Mouse (Mus musculus) lung, embryonic 14.5 days (tissue): ENCODE data around the gene Ldb2. TPM values are rescaled to one million over a fixed set of nuclear protein-coding genes. Genes with fewer than 3 reads are reported as not detected.
A peak's percentile ranks its signal among the peaks of the same experiment; 100 is the strongest.

Experiments used
- ATAC-seq: fragments of 200-750 bp; cut with Nextera tagmentation; 2 replicates; pipeline ENCODE4 v1.8.0; 2017; ENCODE audit warnings: mild to moderate bottlenecking, moderate TSS enrichment, moderate library complexity; ENCODE audit not compliant: insufficient read depth
- DNase-seq: peaks from one replicate; pipeline ENCODE4 v3.0.0-alpha.2; 2015
- H3K27ac ChIP-seq: fragments of 300-500 bp; sonication (generic); 2 replicates; pipeline ENCODE4 v1.5.1; 2014; ENCODE audit warnings: low read depth, mild to moderate bottlenecking, moderate library complexity
- H3K27me3 ChIP-seq: fragments of 300-500 bp; sonication (generic); 2 replicates; pipeline ENCODE4 v1.6.1; 2014; ENCODE audit warnings: low read length, control low read depth; ENCODE audit not compliant: insufficient read depth
- H3K36me3 ChIP-seq: fragments of 300-500 bp; sonication (generic); 2 replicates; pipeline ENCODE4 v1.6.1; 2014; ENCODE audit warnings: control low read depth; ENCODE audit not compliant: insufficient read depth
- H3K4me1 ChIP-seq: fragments of 300-500 bp; sonication (generic); 2 replicates; pipeline ENCODE4 v1.6.1; 2014; ENCODE audit warnings: antibody characterized with exemption, control low read depth; ENCODE audit not compliant: insufficient read depth
- H3K4me2 ChIP-seq: fragments of 300-500 bp; sonication (generic); 2 replicates; pipeline ENCODE4 v1.6.1; 2014; ENCODE audit warnings: mild to moderate bottlenecking
- H3K4me3 ChIP-seq: fragments of 300-500 bp; sonication (generic); 2 replicates; pipeline ENCODE4 v1.5.1; 2014; ENCODE audit warnings: low read depth, low read length
- H3K9ac ChIP-seq: fragments of 300-500 bp; sonication (generic); 2 replicates; pipeline ENCODE4 v1.6.1; 2014
- H3K9me3 ChIP-seq: fragments of 300-500 bp; sonication (generic); 2 replicates; pipeline ENCODE4 v1.6.1; 2016; ENCODE audit warnings: low read depth, low read length, control low read depth
- CTCF ChIP-seq: IDR thresholded peaks from 2 replicates; pipeline ENCODE4 v1.5.1; 2016; ENCODE audit warnings: antibody characterized with exemption, low read depth
- WGBS: fragments of 180-500 bp; shearing (Covaris S2); extraction: QIAGEN DNeasy Blood & Tissue Kit; methylation state at CpG from one replicate; pipeline ENCODE4 v1.1.7; 2014; 5-methylcytosine and 5-hydroxymethylcytosine counted together
- polyA plus RNA-seq: library from polyadenylated mRNA; unstranded; fragments of >200 nt; fragmentation: Nextera tagmentation; extraction: Ambion mirVana; gene quantifications from 2 replicates; pipeline ENCODE4 v1.2.1, GENCODE M21; 2014

Gene Ldb2
- polyA plus RNA-seq, 1 experiment from 2014 or later, result 50.6 TPM

DNA sequence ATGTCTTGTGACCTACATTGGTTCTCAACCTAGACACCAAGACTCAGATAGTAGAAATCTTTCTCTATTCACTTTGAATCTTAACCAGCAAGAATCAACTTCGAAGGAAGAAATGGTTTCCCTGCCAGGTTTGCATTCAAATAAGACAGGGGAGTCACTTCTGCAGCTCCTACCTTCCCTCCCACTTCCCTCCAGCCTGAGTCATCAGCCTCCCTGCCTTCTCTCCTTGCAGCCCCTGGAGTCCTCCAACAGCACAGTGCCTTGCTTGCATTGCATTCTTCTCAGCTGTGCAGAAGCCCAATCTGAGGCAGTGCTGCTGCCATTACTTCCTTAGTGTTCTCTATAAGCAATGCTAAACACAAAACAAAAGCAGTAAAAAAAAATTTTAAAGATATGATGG, 79.6 kb downstream of the Ldb2 start:
- no peak overlapping the region for H3K4me2 ChIP-seq
- no peak overlapping the region for H3K9ac ChIP-seq
- DNase-seq (no peak), ATAC-seq (no peak)
- no peaks in the 10 kb centered on the region for H3K4me1 ChIP-seq
- no peak overlapping the region for H3K27ac ChIP-seq
- no peaks in the 10 kb centered on the region for H3K36me3 ChIP-seq
- no peaks in the 10 kb centered on the region for H3K9me3 ChIP-seq
- TF ChIP-seq CTCF, result no peak
- no peaks in the 10 kb centered on the region for H3K27me3 ChIP-seq
- no peak overlapping the region for H3K4me3 ChIP-seq
- 68% methylated on average over 1 of the region's 1 CpGs for WGBS

DNA sequence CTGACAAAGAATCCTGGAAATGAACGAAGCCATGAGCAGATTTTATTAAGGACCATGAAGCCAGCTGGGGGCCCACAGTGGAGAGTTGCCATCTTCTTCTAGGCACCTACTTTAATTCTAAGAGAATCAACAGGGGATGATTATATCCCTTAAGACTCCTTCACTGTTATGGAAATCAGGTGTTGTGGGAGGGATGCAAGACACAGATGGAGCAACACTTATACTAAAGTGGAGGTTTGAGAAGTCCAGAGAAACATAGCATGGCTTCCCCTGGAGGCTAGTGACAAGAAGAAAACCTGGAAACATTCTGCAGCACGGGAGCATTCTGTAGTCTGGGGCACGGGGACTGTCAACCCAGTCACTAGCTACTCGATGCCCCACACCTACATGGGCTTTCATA, 85.0 kb downstream of the Ldb2 start:
- H3K27ac ChIP-seq, result no peak overlapping the region
- ATAC-seq (no peak), DNase-seq (no peak)
- H3K27me3 ChIP-seq, result no peaks in the 10 kb centered on the region
- no peaks in the 10 kb centered on the region for H3K9me3 ChIP-seq
- H3K4me1 ChIP-seq, result peaks cover 15% of the 10 kb centered on the region
- H3K4me2 ChIP-seq, result no peak overlapping the region
- TF ChIP-seq CTCF, result no peak
- H3K36me3 ChIP-seq, result no peaks in the 10 kb centered on the region
- H3K9ac ChIP-seq, result no peak overlapping the region
- no peak overlapping the region for H3K4me3 ChIP-seq
- WGBS, result 59% methylated on average over 4 of the region's 4 CpGs

DNA sequence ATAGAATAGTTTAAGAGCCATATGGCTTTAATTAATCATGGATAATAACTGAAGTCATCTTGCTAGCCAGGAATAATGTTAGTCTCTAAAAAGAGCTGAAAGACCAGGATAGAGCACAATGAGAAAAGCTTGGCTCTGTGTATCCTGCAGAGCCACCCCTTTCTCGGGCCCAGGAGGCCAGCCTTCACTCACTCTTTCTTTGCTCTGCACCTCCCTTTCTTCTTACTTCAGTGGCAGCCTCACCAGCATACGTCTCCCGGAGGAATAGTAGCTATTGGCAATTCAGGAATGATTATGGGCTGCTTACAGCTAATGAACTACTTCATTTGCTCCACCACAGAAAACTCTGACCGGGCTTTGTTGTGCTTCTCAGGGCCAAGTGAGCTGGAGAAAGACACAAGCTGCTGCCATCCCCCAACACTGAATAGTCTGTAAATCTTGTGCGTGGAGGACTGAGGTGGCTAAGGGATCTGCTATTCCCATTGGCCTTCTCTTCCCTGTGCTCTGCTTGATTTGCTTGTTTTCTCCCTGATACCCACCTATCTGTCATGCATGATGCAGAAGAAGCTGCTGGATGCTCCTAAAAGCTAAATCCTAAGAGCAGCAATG, 86.2 kb downstream of the Ldb2 start:
- no peaks in the 10 kb centered on the region for H3K36me3 ChIP-seq
- H3K4me2 ChIP-seq, result no peak overlapping the region
- no peak overlapping the region for H3K4me3 ChIP-seq
- peaks cover 15% of the 10 kb centered on the region for H3K4me1 ChIP-seq
- ATAC-seq (peak; percentile 61), DNase-seq (peak; percentile 38)
- 21% methylated on average over 5 of the region's 5 CpGs for WGBS
- H3K27ac ChIP-seq, result peak overlapping the region; percentile 79
- no peaks in the 10 kb centered on the region for H3K9me3 ChIP-seq
- no peak overlapping the region for H3K9ac ChIP-seq
- TF ChIP-seq CTCF, result no peak
- H3K27me3 ChIP-seq, result no peaks in the 10 kb centered on the region

DNA sequence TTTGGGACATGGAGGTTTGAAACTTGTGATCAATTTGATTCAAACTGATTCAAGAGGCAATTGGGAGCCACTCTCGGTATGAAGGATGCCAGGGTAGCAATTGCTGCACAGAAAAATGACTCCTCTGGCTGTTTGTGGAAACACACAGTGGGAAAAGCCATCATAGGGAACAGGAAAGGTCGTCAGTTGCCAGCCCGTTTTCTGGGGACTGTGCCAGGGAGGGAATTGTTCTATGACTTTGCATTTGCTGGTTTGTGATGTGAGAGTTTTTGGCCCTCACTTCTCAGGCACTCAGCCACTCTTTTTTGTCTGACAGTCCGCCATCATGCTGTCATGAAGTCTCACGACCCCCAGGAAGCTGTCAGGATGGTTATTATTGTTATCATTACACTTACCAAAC, 88.3 kb downstream of the Ldb2 start:
- no peak overlapping the region for H3K27ac ChIP-seq
- ATAC-seq (no peak), DNase-seq (peak; percentile 73)
- no peak overlapping the region for H3K4me3 ChIP-seq
- WGBS, result 30% methylated on average over 5 of the region's 5 CpGs
- no peaks in the 10 kb centered on the region for H3K9me3 ChIP-seq
- H3K27me3 ChIP-seq, result no peaks in the 10 kb centered on the region
- peaks cover 19% of the 10 kb centered on the region for H3K4me1 ChIP-seq
- TF ChIP-seq CTCF, result no peak
- no peaks in the 10 kb centered on the region for H3K36me3 ChIP-seq
- H3K4me2 ChIP-seq, result no peak overlapping the region
- H3K9ac ChIP-seq, result no peak overlapping the region

DNA sequence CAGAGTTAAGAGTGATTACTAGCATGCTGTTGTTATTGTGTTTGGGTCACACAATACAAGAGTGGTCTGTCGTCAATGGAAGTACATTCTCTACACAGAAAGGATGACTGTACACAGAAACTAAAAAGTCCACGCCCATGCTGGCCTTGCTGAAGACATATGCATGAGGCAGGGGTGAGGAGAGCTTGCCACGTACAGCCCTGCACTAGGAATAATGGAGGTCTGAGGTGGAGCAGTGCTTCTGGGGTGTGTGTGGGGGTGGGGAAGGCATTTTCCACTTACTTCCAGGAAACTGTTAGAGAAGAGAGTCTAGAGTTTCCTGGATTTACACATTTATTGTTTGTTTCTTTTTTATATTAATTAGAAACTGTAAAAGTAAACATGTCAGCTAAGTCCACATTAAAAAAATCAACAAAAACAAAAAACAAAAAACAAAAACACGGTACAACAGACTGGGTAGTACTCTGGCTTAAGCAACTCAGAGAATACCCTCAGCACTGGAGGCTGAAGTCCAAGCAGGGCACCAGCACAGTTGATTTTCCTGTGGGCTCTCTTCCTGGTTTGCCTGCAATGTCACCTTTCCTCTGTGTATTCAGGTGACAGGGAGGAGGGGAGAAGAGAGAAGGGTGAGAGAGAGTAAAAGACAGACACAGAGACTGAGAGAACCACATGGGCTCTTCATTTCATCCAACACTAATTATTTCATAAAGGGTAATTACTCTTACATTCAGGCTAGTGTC, 89.2 kb downstream of the Ldb2 start:
- Histone ChIP-seq H3K27me3 (no peaks in the 10 kb centered on the region), H3K27ac (no peak overlapping the region; the same call in 1 of the 2 replicates), H3K4me1 (peaks cover 19% of the 10 kb centered on the region), H3K36me3 (no peaks in the 10 kb centered on the region), H3K4me2 (no peak overlapping the region), H3K9me3 (no peaks in the 10 kb centered on the region), H3K4me3 (no peak overlapping the region), H3K9ac (no peak overlapping the region)
- DNase-seq (no peak), ATAC-seq (no peak)
- TF ChIP-seq CTCF, result no peak
- 64% methylated on average over 4 of the region's 4 CpGs for WGBS

DNA sequence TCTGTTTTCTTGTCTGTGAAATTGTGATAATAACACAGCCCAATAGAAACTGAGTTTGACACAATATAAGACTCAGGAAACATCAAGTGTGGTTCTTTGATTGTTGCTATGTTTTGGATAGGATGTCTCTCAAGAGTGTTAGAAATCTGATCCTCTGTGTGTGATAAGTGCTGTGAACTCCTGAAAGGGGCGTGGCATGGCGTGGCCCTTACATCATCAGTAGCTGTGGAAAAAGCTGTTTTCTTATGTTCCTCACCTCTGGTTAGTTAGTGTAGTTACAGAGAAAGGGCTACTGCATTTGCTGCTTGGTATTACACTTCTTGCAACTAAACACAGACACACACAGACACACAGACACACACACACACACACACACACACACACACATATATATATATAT, 90.2 kb downstream of the Ldb2 start:
- no peak overlapping the region for H3K4me3 ChIP-seq
- peaks cover 19% of the 10 kb centered on the region for H3K4me1 ChIP-seq
- H3K4me2 ChIP-seq, result no peak overlapping the region
- H3K27me3 ChIP-seq, result no peaks in the 10 kb centered on the region
- H3K27ac ChIP-seq, result no peak overlapping the region
- no peak overlapping the region for H3K9ac ChIP-seq
- H3K36me3 ChIP-seq, result no peaks in the 10 kb centered on the region
- H3K9me3 ChIP-seq, result no peaks in the 10 kb centered on the region
- no peak for ATAC-seq
- WGBS, result 71% methylated on average over 2 of the region's 2 CpGs
- no peak for DNase-seq
- no peak for TF ChIP-seq CTCF

DNA sequence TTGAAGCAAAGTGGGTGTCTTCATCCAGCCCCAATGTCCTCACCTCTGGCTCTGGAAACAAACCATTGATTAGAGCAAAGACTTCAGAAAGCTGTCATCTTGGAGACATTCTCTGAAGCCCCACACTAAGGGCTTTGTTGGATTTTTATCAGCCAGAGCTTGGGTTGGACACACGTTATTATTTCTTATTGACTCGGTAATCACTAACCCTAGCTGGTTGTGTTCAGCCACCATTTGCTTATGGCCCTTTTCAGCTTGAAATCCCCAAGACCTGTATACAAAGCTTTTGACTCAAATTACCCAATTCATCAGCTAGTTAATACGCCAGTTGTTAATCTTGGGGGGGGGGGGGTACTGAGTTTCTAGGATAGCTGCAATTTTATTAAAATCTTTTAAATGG, 91.5 kb downstream of the Ldb2 start:
- no peak for ATAC-seq
- Histone ChIP-seq H3K4me2 (no peak overlapping the region), H3K9me3 (no peaks in the 10 kb centered on the region), H3K27me3 (no peaks in the 10 kb centered on the region), H3K9ac (no peak overlapping the region), H3K4me1 (peaks cover 12% of the 10 kb centered on the region; the same call in 1 of the 2 replicates), H3K27ac (peak overlapping the region; percentile 56; the same call in 1 of the 2 replicates), H3K36me3 (no peaks in the 10 kb centered on the region), H3K4me3 (no peak overlapping the region)
- DNase-seq, result no peak
- TF ChIP-seq CTCF, result no peak
- 81% methylated on average over 3 of the region's 3 CpGs for WGBS
